Mouse (Mus musculus) heart, postnatal 10 days (tissue): ENCODE measurements around the gene Gm20388. TPM values are rescaled to one million over a fixed set of nuclear protein-coding genes. Genes with fewer than 3 reads are reported as not detected.
A peak's percentile ranks its signal among the peaks of the same experiment; 100 is the strongest.

ENCODE experiments used
- DNase-seq, 2 experiments: peaks; one replicate each; pipeline ENCODE4 v3.0.0; 2021
- intact Hi-C: fragments of 180-260 bp; cut with DNase I; formaldehyde crosslinking; loops from one replicate; pipeline ENCODE4 v1.15.1; 2025
- total RNA-seq, 2 experiments: library from RNA; stranded (reverse); gene quantifications; 2 replicates each; pipeline ENCODE4 v1.2.3; 2021

Gm20388 gene
- total RNA-seq, 2 experiments from 2014 or later, result 2.0 to 2.2 TPM

GRCm38 (mm10) chr8:120368814-120369649 lies 458.4 kb downstream of the Gm20388 start:
- peak; percentile 94 to 95 for DNase-seq
- intact Hi-C loops, result no loop called here

- intact Hi-C loops, result no loop called here
- DNase-seq, result peak; percentile 42 to 51
Measured at GRCm38 (mm10) chr8:120369956-120370355, 459.3 kb downstream of the Gm20388 start.

GRCm38 (mm10) chr8:120370461-120370860 lies 459.8 kb downstream of the Gm20388 start:
- DNase-seq, result no peak
- intact Hi-C loops, result no loop called here

- intact Hi-C loops, result no loop called here
- no peak for DNase-seq
Measured at GRCm38 (mm10) chr8:120371146-120371545, 460.5 kb downstream of the Gm20388 start.

- intact Hi-C loops, result no loop called here
Measured at GRCm38 (mm10) chr8:120371725-120372457, 461.2 kb downstream of the Gm20388 start.

GRCm38 (mm10) chr8:120372684-120373083 lies 462.0 kb downstream of the Gm20388 start:
- intact Hi-C loops, result no loop called here
- DNase-seq, result no peak

More at GRCm38 (mm10) chr8:120371725-120372457, 461.2 kb downstream of the Gm20388 start:
- peak in 1 of 2 experiments; percentile 49 for DNase-seq

- no peak for DNase-seq
- intact Hi-C loops, result no loop called here
Measured at GRCm38 (mm10) chr8:120373621-120374020, 463.0 kb downstream of the Gm20388 start.

- intact Hi-C loops, result no loop called here
- no peak for DNase-seq
Measured at GRCm38 (mm10) chr8:120374070-120374469, 463.4 kb downstream of the Gm20388 start.

GRCm38 (mm10) chr8:120374514-120374913 lies 463.9 kb downstream of the Gm20388 start:
- DNase-seq, result no peak
- intact Hi-C loops, result no loop called here

GRCm38 (mm10) chr8:120375170-120375569 lies 464.5 kb downstream of the Gm20388 start:
- intact Hi-C loops, result no loop called here
- DNase-seq, result no peak

GRCm38 (mm10) chr8:120376215-120376614 lies 465.6 kb downstream of the Gm20388 start:
- intact Hi-C loops, result no loop called here
- no peak for DNase-seq

- intact Hi-C loops, result no loop called here
- no peak for DNase-seq
Measured at GRCm38 (mm10) chr8:120376847-120377802, 466.5 kb downstream of the Gm20388 start.

- DNase-seq, result no peak
- intact Hi-C loops, result no loop called here
Measured at GRCm38 (mm10) chr8:120377803-120378189, 467.2 kb downstream of the Gm20388 start.

GRCm38 (mm10) chr8:120378306-120378705 lies 467.7 kb downstream of the Gm20388 start:
- peak; percentile 66 to 74 for DNase-seq
- intact Hi-C loops, result no loop called here

GRCm38 (mm10) chr8:120379015-120379414 lies 468.4 kb downstream of the Gm20388 start:
- intact Hi-C loops, result no loop called here
- DNase-seq, result no peak

GRCm38 (mm10) chr8:120381865-120382264 lies 471.2 kb downstream of the Gm20388 start:
- intact Hi-C loops, result no loop called here
- DNase-seq, result no peak

GRCm38 (mm10) chr8:120382436-120383203 lies 472.0 kb downstream of the Gm20388 start:
- DNase-seq, result peak; percentile 94 to 95
- intact Hi-C loops, result no loop called here

GRCm38 (mm10) chr8:120383204-120383560 lies 472.5 kb downstream of the Gm20388 start:
- intact Hi-C loops, result no loop called here
- no peak for DNase-seq

- intact Hi-C loops, result no loop called here
- DNase-seq, result no peak
Measured at GRCm38 (mm10) chr8:120383713-120384112, 473.1 kb downstream of the Gm20388 start.

GRCm38 (mm10) chr8:120384745-120385144 lies 474.1 kb downstream of the Gm20388 start:
- DNase-seq, result no peak
- intact Hi-C loops, result no loop called here
